Mouse (Mus musculus): ENCODE results near the gene Usp32.
A peak's percentile ranks its signal among the peaks of the same experiment; 100 is the strongest.
"Not testable (repeated sequence)": the region's sequence is repeated elsewhere in the genome, so short reads cannot be mapped to it uniquely, and the experiment has no call there.

Gene Usp32

GRCm38 (mm10) chr11:85139581-85140540 lies at the start of gene Usp32:
Gene Usp32 (minus strand): TSS chr11:85140161.
- peak; percentile 97 for DNase-seq

DNA sequence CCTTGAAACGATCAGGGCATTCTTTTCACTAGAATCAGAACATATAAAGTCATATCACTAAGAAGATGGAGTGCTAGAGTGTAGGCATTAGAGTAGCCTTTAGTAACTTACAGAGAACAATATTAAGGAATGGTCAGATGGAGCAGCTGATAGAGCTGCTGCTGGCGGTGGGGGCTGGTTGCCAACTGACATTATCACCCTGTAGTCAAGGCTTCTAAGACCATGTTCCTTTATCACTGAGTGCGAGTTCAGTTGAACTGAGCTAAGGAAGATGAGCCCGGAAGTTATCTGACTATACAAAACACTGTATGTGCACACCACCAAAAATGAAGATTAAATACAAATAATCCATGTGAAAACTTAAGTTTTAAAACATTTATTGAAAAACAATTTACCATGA lies 49.1 kb upstream of the Usp32 start:
- no peak for DNase-seq

DNA sequence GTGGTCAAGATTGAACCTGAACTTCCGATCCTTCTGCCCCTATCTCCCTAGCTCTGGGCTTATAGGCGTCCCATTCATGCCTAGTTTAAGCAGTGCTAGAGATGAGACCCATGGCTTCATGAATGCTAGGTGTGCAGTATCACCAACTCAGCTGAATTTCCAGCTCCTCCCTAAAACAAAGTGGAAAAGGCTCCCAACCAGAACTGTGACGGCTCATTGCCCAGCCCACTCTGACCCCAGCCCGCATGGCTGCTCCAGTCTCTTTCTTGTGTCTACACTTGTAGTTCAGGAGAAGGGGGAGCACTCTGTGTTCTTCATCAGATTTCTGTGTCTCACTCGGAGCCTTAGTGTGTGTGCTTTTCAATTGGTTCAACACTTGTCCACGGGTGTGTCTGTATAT lies 44.9 kb upstream of the Usp32 start:
- DNase-seq, result no peak

GRCm38 (mm10) chr11:85184082-85184481 lies 44.1 kb upstream of the Usp32 start:
- peak; percentile 77 for DNase-seq

GRCm38 (mm10) chr11:85183284-85183779 lies 43.4 kb upstream of the Usp32 start:
- peak; percentile 7 for DNase-seq

DNA sequence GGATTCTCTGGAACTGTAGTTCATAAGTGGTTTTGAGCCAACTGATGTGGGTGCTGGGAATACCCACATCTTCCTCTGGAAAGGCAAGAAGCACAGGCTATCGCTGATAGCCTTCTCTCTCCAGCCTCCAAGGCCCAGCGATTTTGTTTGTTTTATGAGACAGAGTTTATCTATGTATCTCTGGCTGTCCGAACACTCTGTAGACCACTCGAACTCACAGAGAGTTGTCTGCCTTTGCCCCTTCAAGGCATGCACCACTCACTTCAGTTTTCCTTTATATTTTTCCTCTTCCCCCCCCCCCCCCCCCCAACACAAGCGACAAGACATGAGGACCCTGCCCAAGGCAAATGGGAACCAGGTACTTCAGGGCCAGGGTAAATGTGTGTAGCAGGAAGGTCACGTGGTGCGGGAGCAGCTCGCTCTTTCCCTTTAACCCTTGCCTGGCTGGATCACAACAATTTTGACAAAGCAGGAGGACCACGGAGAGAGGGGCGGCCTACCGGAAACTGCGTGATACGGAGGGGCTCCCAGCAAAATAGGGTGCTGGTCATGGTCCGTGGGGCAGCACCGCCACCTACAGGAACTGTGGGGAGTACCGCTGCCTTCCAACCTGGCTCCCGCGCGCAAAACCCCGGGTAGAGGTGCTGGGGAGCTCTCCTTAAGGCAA lies 42.8 kb upstream of the Usp32 start:
- peak; percentile 60 for DNase-seq

DNA sequence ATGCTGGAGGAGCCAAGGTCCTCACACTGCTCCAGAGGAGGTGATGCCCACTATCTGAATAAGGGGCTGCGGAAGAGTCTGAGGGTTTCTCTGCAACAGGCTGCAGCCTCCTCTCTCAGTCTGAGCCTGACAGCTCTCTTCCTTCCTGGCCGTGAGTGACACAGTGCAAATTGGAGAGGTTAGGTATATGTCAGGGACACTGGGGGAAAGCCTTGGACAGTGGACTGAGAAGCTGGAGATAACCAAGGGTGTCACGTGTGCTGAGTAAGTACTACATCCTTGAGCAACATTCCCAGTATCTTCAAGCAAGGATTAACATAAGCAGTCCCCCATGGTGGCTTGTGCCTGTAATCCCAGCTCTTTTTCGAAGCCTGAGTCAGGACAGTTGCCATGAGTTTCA lies 38.5 kb upstream of the Usp32 start:
- DNase-seq, result no peak

DNA sequence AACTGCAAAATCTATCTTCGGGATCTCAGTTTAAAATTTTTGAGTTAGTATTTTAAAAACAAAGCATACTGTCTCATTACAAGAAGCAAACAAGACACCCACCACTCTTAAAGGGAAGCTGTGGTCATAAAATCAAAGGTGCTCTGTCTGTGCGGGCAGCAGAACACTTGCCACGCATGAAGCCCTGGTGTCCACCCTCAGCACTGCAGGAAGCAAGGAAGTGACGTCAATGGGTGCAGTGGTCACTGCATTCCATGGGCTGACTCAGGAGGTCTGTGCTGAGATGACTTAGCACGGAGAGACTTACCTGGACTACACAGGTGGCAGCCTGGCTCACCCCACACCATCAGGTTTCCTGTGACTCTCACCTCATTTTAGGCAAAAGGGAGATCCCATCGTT lies 37.8 kb upstream of the Usp32 start:
- no peak for DNase-seq

DNA sequence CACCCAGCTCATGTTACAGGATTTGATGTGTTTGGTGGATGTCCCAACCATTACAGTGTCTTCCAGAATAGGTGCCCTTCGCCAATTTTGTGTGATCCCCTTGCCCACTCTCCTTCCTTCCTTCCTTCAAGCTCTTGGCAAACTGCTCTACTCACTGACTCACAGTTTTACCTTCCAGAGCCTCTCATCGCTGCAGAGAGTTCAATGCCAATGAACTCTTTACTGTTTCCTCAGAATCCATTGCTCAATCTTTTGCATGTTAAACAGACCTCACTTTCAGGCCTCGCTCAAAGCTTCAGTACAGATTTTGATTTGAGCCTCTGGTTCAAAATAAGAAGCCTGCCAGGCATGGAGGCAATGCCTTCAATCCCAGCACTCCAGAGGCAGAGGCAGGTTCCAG lies 36.0 kb upstream of the Usp32 start:
- no peak for DNase-seq

- DNase-seq, result peak; percentile 6
These were observed 30.9 kb upstream of the Usp32 start for GRCm38 (mm10) chr11:85170833-85171232.

GRCm38 (mm10) chr11:85170058-85170740 lies 30.2 kb upstream of the Usp32 start, which contains the start of gene 1700125H20Rik:
Gene 1700125H20Rik (plus strand): TSS chr11:85170404.
- DNase-seq, result peak; percentile 93

GRCm38 (mm10) chr11:85167503-85167902 lies 27.5 kb upstream of the Usp32 start:
- no peak for DNase-seq

- no peak for DNase-seq
These were observed 24.4 kb upstream of the Usp32 start for GRCm38 (mm10) chr11:85164371-85164770.

- not testable (repeated sequence) for DNase-seq
These were observed 23.1 kb upstream of the Usp32 start for GRCm38 (mm10) chr11:85163014-85163413.

DNA sequence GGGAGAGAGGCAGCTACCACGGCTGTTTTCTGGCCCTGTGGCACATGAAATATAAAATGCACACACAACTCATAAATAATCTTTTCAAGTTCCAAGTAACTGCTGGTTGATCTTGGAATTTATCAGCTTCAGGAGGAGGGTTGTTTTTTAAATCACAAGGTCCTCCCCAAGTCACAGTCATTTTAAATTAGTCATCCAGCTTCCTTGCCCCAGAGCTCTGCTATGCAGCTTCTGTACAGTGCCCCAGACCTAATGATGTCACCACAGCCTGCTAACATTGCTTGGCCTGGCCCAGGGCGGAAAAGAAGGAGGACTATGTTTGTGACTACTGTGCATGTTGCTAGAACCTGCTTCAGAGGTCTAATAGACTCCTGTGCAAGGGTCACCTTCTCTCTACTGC lies 17.3 kb upstream of the Usp32 start:
- DNase-seq, result no peak

DNA sequence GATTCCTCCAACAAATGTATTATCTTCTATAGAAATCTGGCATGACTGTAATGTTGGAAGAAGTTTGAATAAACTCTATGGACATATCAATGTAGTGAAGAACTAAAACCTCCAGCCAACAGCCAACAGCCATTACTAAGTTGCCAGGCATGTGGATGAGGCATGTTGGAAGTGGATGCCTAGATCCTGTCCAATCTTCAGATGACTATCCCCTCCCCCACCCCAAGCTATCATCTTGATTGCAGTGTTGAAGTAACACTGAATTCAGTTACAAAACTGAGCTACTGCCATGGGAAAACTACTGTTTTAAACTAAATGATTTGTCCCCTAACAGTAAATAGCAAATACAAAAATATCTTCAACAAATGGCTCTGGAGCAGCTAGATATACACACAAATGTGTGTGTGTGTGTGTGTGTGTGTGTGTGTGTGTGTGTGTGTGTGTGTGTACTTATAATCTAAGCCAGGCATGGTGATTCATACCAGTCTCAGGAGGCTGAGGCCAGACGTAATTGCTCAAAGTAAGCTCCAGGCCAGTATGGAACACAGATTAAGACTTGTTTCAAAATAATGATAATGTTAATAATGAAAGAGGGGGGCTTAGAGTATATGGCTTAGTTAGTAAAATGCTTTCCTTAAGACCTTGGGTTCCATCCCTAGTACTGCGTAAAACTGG lies 12.4 kb upstream of the Usp32 start:
- no peak for DNase-seq

DNA sequence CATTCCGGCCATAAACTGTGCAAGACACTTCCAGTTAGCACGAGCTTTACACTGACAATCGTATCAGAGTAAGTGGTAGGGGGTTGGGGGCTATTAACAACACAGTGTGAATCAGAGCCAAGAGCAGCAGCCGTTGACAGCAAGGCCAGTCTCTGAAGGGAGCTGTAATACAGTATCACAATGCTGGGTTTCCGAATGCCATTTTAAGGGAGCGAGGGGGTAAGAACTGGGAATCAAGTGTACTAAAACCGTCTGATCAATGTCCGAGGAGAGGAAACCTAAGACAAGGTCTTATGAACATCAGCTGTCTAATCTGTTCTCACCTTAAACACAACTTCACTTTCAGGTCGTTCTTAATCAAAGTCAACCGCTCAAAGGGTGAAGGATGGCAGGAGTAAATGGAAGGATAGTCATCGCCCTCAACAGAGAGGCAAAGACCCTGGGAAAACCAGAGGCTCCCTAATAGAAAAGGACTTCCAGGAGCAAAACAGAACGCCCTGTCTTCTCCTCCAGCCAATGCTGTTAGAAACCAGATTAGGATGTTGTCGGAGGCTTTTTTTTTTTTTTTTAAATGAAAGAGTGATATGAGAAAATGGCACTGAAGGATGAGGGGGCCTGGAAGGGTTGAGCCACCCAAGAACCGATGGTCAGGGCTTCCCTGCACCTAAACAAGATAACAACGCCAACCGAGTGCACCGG lies 1.0 kb downstream of the Usp32 start:
- peak; percentile 26 for DNase-seq

- peak; percentile 25 for DNase-seq
These were observed 8.4 kb downstream of the Usp32 start for GRCm38 (mm10) chr11:85131542-85131941.

GRCm38 (mm10) chr11:85128883-85129282 lies 11.1 kb downstream of the Usp32 start:
- DNase-seq, result no peak

GRCm38 (mm10) chr11:85126257-85127102 lies 13.5 kb downstream of the Usp32 start:
- no peak for DNase-seq
